Mouse (Mus musculus): ENCODE measurements around the gene Fer.

DNA sequence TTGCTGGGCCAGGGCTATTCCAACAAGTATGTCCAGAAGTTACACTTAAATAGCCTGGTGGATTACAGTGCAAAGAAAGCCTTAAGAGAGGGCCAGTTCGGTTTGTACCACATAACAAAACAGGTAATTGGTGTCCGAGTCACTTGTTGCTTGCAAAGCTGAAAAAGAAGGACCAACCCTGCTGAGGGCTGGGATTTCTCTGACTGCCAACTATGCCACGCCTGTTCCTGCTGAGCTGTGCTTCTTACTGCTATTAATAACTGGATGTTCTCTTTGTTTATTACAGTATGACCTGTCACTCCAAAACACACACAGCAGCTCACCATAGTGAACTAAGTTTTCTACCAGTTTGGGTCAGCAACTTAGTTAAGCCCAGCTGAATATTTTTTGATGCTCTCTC lies 260.9 kb downstream of the Fer start:
- TF ChIP-seq POLR2A (IDR thresholded peaks at IDR 0.05; ENCODE audit: low read depth, low read length) = no peak
- no peak for TF ChIP-seq CTCF (IDR thresholded peaks at IDR 0.05; ENCODE audit: borderline replicate concordance, insufficient read depth, low read length)
